Mouse (Mus musculus): ENCODE data around the gene Pcnx3.

The Pcnx3 gene

DNA sequence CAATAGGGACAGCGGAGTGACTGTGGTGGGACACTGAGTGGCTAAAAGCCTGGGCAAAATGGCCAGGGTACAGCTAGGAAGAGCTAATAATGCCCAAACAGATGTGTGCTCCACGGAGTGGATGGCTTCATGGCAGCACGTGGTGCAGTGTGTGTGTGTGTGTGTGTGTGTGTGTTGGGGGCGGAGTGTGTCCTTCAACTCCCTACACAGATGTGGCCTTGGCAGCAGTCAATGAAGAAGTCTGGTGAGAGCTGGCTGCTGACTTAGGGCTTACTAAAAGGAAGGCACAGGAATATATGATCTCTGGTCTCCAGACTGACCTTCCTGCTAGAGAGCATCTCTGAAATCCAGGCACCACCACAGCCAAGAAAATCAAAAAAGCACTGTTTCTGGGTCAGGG is 20.3 kb downstream of the Pcnx3 start:
- no peak for DNase-seq

DNA sequence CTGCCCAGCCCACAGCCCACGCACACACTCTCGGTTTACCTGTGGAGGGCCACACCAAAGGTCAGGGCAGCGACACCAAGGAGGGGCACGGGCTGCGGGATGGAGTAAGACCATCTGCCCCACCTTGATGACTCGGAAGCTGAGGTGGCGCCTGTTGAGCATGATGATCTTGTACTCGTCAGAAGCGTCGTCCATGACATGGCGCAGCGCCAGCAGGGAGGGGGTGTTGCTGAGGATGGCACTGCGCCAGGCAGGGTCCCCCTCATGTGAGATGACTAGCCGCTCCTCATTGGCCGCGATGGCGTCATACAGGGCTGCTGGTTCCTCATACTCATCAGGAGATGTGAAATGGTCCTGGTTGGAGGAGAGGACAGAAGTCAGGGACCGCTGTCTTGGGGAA is 22.3 kb downstream of the Pcnx3 start:
- DNase-seq = no peak

DNA sequence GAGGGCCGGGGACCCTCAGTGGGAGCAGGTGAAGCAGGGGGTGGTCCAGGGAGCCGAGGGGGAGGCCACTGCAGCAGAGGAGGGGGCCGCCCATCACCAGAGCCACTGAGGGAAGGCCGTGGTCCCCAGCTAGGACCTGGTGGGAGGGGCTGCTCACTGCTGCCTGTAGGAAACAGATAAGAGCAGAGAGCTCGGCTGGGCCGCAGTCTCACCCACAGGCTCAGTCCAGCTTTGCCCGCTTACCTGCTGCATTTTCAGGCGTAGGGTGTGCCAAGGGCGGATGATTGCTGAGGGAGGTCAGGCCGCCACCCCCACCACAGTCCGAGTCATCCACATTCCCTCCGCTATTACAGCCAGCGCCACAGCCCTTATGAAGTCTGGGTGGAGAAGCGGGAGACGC is 23.2 kb downstream of the Pcnx3 start:
- DNase-seq = no peak

DNA sequence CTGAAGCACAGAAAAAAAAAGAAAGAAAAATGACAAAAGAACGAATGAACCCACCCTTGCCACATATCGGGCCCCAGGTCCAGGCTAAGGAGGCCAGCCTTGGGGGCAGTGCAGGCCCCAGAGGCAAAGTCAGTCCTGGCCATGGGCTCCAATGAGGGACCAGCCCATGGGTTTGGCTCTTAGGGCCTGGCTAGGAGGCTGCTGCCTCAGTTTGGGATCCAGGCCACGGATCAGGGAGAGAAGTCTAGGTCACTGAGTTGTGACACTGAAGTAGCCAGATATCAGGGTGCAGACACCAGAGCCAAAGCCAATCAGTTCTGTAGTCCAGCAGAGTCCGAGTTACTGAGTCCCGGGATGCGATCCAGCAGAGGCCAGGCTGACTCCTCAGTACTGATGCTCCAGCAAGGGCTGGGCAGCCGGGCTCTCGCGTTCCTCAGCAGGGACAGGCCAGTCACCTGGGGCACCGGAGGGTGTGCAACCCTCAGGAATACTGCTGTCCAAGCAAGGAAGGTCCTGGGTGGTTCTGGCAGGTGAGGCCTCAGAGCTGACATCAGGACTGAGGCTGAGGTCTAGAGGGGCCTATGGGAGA is 23.9 kb downstream of the Pcnx3 start:
- DNase-seq = no peak

DNA sequence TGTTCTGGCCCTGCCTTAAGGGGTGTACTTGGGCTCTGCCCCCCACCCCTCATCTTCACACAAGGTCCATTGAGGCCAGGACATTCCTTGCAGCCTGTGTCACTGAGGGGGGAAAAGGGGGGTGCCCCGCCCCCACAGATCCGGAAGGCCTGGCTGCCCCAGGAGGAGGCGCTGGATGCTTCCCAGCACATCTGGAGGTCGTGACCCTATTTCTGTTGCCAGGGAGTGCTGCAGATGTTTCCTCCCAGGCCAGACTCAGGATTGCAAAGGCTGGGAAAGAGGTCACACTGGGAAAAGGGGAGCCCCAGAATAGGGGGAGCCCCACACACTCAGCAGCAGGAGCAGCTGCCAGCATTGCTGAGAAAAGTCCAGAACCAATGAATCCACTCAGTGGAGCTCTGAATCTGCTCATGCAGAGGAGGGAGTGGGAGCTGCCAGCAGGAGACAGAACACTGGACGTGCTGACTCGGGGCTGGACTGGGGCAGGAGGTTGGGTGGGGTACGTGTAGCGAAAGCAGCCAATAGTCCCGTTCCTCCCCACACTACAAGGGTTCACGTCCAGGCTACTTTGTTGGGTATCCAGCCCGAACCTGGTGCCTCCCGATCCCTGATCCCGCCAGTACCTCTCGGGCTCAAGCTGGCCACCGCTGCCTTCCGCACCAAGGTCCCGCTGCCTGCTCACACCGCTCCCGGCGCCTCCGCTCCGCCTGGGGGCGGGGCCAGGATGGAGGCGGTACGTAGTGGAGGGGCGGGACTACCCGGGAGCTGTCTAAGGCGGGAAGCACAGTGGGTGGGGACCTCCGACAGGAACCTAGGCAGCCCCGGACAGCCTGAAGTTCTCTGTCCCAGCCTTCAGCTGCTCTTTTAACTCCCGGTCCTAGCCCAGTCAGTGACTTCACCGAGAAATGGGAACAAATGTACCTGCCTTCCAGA is 25.5 kb downstream of the Pcnx3 start, which contains the start of gene Sipa1:
TSS of gene Sipa1 (minus strand) at position 727 of the 933 bp plus-strand sequence.
- DNase-seq = peak; percentile 98

DNA sequence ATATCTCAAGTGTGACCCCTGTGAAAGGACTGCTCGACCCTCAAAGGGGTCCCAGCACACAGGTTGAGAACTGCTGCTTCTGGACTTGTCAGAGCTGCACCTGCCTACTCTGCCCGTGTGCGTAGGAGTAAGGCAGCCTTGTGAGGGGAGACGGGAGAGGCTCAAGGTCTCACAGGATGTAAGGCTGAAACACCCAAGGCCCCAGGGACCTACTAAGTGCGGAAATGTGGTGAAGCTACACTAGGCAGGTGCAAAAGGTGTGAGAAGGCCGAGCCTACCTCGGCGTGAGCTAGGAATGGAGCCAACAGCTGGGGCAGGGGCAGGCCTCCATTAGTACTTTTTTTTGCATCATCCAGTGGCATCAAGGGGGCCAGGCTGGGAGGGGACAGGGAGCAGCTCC is 26.4 kb downstream of the Pcnx3 start:
- no peak for DNase-seq

DNA sequence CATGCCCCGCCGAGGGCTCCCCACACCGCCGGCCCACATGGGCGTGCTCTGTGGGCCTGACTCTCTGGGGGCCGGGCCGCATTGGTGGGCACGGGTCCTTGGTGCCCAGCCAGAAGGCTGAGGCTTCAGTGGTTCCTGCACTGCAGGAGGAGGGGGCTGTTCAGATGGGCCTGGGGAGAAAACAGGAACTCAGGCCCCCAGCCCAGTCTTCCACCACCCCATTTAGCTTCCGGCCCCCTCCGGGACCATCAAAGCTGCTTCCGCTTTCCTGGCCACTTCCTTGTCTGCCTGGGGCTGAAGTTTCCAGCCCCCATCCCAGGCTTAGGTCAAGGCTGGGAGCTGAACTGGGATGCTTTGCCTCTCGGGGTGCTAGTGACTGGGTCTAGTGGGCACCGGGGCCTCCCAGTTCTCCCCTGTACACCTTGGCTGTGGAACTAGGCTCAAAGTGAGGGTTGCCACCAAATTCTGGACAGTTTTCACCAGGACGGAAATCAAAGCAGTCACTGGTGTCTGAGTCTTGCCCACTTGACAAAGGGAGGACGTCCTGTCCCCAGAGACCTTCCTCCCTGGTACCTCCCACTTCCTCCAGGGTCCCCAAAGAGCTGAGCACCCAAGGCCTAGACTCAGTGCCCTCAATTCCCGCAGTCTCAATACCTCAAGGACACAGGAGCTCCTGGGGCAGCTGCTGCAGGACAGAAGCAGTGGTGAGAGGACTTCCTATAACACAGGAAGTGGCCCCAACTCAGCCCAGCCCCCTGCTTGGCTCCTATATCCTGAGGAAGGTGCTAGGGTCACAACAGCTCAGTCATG is 27.6 kb downstream of the Pcnx3 start:
- DNase-seq = peak; percentile 70

DNA sequence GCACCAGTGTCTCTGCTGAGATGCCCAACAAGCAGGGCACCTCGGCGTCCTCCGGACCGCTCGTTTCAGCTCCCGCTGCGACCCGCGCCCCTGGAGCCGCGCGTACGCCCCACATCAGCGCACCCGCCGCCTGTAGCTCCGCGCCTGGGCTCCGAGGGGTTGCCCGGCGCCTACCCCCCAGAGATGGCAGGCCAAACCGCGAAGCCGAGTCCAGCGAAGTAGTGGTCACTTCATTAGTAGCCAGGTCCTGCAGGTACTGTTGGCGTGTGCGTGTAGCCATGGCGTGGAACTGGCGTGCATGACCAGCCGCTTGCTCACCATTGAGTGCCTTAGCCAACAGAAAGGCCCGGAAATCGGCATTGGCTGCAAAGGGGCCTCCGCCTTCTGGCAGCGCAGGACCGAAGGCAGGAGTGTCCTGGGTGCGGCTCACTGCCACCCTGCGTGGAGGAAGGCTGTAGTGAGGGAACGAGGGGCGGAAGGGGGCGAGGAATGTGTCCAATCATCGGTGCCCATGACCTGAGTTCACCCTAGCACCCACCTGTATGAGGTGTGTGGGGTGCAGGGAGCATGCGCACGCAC is 33.9 kb downstream of the Pcnx3 start:
- DNase-seq = no peak

DNA sequence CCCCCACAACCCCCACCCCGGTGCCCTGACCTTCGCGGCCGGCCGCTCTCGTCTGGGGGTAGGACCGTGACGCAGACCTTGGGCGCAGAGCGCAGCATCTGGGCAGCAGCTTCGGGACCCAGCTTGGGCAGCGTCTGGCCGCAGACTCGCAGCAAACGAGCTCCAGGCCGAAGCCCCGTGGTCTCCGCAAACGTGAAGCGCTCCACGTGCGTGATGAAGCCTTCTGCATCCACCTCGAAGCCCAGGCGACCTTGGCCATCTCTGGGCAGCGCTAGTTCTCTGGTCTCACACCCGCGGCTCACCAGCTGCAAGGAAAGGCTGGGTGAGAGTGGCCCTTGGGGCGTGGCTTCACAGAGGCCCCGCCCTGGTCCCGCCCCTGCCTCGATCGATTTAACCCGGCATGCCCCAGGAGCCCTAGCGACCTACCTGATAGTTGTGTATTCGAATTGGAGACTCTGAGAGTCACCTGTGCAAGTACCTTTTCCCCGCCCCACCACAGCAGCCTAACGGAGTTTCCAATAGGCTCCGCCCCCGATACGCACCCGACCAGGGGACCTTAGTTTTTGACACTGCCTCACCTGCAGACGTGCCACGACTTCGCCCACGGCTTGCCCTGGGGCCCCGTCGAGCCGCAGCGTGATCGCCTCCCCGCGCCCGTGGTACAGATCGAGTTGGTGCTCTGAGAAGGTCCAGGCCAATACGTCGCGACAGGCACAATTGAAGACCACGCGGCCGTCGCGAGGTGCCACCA is 34.6 kb downstream of the Pcnx3 start:
- DNase-seq = no peak

DNA sequence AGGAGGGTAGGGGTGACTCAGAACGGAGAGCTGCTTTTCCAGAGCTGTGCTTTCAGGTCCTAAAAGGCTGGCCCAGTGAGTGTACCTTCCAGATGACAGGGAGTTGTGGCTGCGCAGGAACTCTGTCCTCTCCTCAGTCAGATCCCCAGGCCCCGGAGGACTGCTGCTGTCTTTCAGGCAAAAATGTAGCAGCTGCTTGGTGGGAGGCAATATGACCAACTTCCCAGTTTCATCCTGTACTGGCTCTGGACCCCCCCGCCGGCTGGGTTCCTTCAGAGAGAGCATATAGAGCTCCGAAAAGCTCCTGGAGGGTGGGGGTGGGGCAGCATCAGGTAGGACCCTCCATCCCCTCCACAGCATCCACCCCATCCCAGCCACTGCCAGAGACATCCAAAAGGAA is 36.1 kb downstream of the Pcnx3 start:
- DNase-seq = no peak

DNA sequence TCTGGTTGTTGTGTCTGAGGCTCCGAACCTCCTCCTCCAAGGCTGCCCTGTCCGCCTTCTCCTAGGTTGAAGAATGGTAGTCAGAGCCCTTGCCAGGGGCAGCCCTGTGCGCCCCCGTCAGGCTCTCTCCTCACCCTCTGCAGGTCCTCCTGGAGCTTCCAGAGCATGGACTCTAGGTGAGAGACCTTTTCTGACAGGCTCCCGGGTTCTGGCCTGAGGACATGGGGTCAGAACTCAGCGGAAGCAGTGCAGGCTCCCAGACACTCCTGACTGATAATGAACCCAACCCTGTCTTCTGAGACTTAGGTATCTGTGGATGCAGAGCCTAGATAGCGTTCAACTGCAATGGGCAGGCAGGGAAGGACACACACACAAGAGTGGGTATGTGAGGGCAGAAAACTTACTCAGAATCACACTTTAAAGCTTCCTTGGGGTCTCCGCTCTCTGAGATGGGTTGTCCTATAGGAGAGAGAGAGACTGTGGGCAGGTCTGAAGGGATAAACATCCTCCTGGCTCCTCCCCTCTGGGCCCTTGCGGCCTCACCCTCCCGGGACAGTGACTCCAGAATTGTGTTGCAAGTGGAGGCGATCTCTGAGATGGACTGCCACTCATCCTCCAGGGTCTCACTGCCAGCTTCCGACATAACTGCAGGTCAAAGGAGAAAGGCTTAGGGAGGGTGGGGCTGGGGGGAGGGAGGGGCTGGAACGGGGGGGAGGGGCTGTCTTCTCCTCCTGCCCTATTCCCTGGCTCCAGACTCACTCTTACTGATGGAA is 37.0 kb downstream of the Pcnx3 start:
- DNase-seq = no peak

DNA sequence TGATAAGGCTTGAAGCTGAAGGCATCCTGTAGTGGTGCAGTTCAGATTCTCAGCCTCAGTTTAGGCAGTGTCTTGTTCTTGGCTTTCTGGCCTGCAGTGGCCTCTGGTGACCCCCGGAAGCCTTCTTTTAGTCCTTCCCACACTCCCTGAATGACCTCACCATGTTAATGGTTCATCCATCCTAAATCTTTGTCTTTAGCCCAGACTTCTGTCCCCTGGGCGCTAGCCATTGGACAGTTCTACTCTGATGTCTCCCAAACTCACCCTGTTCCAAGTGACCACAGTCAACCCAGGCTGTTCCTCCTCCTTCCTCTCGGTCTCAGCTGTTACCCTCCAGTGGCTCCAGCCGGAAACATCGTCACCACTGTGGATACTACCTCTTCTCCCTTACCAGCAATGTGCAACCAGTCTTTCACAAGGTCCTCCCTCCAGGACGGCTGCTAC is 39.4 kb downstream of the Pcnx3 start:
- DNase-seq = peak; percentile 62

DNA sequence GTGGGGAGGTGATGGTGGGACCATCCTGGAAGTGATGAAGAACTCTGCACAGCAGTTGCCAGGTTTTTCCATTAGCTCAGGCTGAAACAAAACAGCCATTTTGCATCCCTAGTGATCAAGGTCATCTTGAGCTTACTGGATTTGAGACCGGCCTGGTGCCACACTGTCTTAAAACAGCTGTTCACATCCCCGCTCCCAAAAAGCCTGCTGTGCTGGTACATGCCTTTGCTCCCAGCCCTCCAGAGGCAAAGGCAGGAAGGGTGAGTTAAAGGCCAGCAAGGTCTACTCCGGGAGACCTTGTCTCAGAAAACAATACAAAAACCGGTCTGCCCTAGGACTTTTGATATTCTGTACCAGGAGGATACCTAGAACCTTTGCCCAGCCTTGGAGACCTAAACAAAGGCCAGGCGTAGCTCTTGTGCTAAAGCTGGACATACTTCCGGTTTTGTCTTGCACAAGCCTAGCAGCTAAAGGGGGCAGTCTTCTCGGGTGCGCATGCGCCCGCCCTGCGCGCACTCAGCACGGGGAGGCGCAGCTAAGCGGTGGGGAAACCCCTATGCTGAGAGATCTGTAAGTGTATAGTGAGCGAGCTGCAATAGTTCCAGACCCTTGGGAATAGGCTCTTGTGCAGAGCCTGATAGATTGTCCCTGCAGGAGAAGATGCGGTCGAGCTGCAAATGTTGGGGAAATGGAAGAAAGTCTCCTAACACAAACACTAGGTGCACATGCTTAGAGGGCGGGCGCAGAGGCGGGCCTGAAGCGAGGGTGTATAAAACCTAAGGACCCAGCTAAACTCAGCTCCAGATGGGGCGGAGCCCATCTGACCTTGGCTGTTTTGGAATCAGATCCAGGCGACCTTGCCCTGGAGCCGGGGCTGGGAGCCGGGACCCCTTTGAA is 40.1 kb downstream of the Pcnx3 start:
- DNase-seq = peak; percentile 91

DNA sequence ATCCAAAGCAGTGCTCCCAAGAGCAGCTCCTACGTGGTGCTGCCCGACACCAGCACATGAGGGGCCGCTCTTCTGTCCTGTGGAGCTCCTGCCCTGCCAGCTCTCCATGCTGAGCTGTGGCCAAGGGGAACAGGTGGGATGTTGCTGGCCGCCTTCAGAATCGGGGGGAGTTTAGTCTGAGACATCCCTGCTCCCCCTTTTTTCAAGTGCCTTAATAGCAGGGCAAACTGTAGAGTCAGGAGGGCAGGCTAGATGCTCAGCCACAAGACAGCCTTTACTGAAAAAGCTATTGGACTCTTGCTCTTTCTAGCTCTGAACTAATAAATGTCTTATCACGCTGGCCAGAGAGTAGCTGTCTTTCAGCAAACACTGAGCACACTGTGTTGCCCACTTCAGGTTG is 40.9 kb downstream of the Pcnx3 start:
- no peak for DNase-seq

DNA sequence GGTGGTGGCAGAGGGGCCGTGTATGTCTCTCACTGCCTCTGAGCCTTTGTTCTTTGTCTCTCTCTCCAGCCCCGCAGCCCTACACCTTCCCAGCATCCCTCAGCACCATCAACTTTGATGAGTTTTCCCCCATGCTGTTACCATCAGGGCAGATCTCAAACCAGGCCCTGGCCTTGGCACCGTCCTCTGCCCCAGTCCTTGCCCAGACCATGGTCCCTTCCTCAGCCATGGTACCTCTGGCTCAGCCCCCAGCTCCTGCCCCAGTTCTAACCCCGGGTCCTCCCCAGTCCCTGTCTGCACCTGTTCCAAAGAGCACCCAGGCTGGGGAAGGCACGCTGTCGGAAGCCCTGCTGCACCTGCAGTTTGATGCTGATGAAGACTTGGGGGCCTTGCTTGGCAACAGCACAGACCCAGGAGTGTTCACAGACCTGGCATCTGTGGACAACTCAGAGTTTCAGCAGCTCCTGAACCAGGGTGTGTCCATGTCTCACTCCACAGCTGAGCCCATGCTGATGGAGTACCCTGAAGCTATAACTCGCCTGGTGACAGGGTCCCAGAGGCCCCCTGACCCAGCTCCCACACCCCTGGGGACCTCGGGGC is 41.9 kb downstream of the Pcnx3 start:
- DNase-seq = no peak

DNA sequence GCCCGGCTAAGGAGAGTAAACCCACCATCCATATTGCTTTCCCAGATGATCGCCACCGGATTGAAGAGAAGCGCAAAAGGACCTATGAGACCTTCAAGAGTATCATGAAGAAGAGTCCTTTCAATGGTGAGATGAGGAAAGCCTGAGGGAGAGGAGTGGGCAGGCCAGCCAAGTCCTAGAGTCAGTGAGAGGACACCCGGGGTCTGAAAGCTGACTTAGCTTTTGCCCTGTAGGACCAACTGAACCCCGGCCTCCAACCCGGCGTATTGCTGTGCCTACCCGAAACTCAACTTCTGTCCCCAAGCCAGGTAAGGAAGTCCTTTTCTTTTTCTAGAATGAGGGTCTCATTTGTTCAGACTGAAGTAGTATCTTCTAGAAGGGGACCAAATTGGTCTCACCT is 43.4 kb downstream of the Pcnx3 start:
- no peak for DNase-seq

DNA sequence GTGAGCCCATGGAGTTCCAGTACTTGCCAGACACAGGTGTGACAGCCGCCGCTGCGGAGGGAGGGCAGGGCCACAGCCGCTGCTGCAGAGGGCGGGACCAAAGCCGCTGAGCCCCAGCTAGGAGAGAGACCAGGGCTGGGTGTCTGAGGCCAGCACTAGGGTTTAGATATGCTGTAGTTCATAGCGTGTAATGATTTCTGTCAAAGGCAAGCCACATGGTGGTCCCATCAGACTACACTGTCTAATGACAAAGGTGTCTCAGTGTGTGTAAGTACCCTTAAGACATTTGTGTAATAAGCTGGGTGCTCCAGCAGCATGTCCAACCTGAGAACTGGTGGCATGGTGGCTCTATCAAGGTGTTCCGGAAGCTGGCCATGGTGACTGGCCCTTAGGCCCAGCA is 47.1 kb downstream of the Pcnx3 start:
- no peak for DNase-seq

DNA sequence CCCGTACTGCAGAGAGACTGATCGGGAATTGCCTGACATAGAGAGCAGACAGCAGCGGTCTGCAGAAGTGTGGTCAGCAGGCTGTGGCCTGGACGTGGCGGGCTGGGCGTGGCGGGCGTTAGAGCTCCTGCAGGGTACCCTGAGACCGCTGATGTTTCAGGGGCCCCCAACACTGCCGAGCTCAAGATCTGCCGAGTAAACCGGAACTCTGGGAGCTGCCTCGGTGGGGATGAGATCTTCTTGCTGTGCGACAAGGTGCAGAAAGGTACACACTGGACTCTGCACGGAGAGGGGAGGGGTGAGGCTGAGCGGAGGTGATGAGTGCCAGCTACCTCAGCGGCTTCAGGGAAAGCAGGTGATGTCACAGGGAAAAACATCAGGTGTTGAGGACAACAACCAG is 47.7 kb downstream of the Pcnx3 start:
- DNase-seq = no peak

DNA sequence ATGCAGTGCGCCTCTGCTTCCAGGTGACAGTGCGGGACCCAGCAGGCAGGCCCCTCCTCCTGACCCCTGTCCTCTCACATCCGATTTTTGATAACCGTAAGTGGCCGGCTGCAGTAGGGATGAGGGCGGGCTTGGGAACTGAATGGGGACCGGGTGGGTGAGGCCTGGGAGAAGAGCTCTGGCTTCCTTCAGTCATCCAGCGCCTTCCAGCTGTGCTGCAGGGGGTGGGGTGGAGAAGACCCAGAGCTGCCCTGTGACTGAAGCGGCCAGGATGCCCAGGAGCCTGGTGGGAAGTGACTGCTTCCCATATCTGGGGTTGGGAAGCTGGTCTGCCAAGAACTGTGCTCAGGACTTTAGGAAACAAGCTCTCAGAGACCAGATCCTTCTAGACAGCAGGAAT is 48.4 kb downstream of the Pcnx3 start:
- no peak for DNase-seq

DNA sequence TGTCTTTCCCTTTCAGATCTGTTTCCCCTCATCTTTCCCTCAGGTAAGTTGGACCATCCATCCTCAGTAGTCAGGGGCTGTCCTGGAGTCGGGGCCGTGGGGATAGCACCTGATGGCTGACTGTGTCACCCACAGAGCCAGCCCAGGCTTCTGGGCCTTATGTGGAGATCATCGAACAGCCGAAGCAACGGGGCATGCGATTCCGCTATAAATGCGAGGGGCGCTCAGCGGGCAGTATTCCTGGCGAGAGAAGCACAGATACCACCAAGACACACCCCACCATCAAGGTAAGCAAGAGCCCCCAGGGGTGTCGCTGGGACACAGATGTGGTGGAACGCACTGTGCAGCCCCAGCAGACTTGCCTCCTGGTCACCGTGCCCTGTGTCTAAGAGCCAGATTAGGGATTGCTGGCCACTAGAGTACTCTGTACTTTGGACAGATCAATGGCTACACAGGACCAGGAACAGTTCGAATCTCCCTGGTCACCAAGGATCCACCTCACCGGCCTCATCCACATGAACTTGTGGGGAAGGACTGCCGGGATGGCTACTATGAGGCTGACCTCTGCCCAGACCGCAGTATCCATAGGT is 50.2 kb downstream of the Pcnx3 start:
- DNase-seq = no peak
